Mouse (Mus musculus) forebrain, embryonic 16.5 days (tissue): Measurements from ENCODE around the gene Fam69b. TPM values are rescaled to one million over a fixed set of nuclear protein-coding genes. Genes with fewer than 3 reads are reported as not detected.

Experiments used
- ATAC-seq: fragments of 200-750 bp; cut with Nextera tagmentation; 2 replicates; pipeline ENCODE4 v1.8.0; 2017; ENCODE audit warnings: mild to moderate bottlenecking, moderate library complexity
- H3K27ac ChIP-seq: fragments of 300-500 bp; sonication (generic); 2 replicates; pipeline ENCODE4 v1.5.1; 2014; ENCODE audit warnings: low read length, control low read depth
- H3K27me3 ChIP-seq: fragments of 300-500 bp; sonication (generic); replicated peaks from 2 replicates; pipeline ENCODE4 v1.6.1; 2014; ENCODE audit warnings: low read length; ENCODE audit not compliant: control insufficient read depth, insufficient read depth
- H3K36me3 ChIP-seq: fragments of 300-500 bp; sonication (generic); 2 replicates; pipeline ENCODE4 v1.6.1; 2014; ENCODE audit not compliant: control insufficient read depth, insufficient read depth
- H3K4me1 ChIP-seq: fragments of 300-500 bp; sonication (generic); replicated peaks from 2 replicates; pipeline ENCODE4 v1.6.1; 2014; ENCODE audit warnings: low read length; ENCODE audit not compliant: control insufficient read depth, insufficient read depth
- H3K4me2 ChIP-seq: fragments of 300-500 bp; sonication (generic); 2 replicates; pipeline ENCODE4 v1.6.1; 2014; ENCODE audit warnings: mild to moderate bottlenecking, low read length, control low read depth
- H3K4me3 ChIP-seq: fragments of 300-500 bp; sonication (generic); replicated peaks from 2 replicates; pipeline ENCODE4 v1.5.1; 2014; ENCODE audit warnings: mild to moderate bottlenecking, low read length, control low read depth
- H3K9ac ChIP-seq: fragments of 300-500 bp; sonication (generic); replicated peaks from 2 replicates; pipeline ENCODE4 v1.6.1; 2014; ENCODE audit warnings: low read depth, low read length, control low read depth
- H3K9me3 ChIP-seq: fragments of 300-500 bp; sonication (generic); 2 replicates; pipeline ENCODE4 v1.6.1; 2016; ENCODE audit warnings: low read length; ENCODE audit not compliant: control insufficient read depth
- WGBS: fragments of 180-500 bp; shearing (Covaris S2); extraction: QIAGEN DNeasy Blood & Tissue Kit; methylation state at CpG from one replicate; pipeline ENCODE4 v1.1.7; 2014; 5-methylcytosine and 5-hydroxymethylcytosine counted together
- polyA plus RNA-seq: library from polyadenylated mRNA; unstranded; fragments of >200 nt; fragmentation: Nextera tagmentation; extraction: Ambion mirVana; gene quantifications from 2 replicates; pipeline ENCODE4 v1.2.1, GENCODE M21; 2015

The Fam69b gene
- polyA plus RNA-seq, 1 experiment from 2014 or later, result 125 TPM

- no peak overlapping the region for H3K27ac ChIP-seq
- no peak overlapping the region for H3K4me3 ChIP-seq
- 80% methylated on average over 5 of the region's 5 CpGs for WGBS
- no peak overlapping the region for H3K9ac ChIP-seq
- no peaks in the 10 kb centered on the region for H3K9me3 ChIP-seq
- no peaks in the 10 kb centered on the region for H3K36me3 ChIP-seq
- no peaks in the 10 kb centered on the region for H3K4me1 ChIP-seq
- ATAC-seq, result no peak
- H3K27me3 ChIP-seq, result no peaks in the 10 kb centered on the region
- no peak overlapping the region for H3K4me2 ChIP-seq
Measured at GRCm38 (mm10) chr2:26614903-26615302, 13.4 kb upstream of the Fam69b start.

- Histone ChIP-seq H3K27me3 (no peaks in the 10 kb centered on the region), H3K27ac (no peak overlapping the region), H3K4me1 (no peaks in the 10 kb centered on the region), H3K4me2 (no peak overlapping the region), H3K9ac (no peak overlapping the region), H3K36me3 (no peaks in the 10 kb centered on the region), H3K4me3 (no peak overlapping the region), H3K9me3 (no peaks in the 10 kb centered on the region)
- no peak for ATAC-seq
- WGBS, result 89% methylated on average over 4 of the region's 4 CpGs
Measured at GRCm38 (mm10) chr2:26615459-26616124, 12.7 kb upstream of the Fam69b start.

GRCm38 (mm10) chr2:26617331-26617730 is 10.9 kb upstream of the Fam69b start:
- Histone ChIP-seq H3K4me2 (no peak overlapping the region), H3K9me3 (no peaks in the 10 kb centered on the region), H3K4me1 (no peaks in the 10 kb centered on the region), H3K27me3 (no peaks in the 10 kb centered on the region), H3K36me3 (no peaks in the 10 kb centered on the region), H3K27ac (no peak overlapping the region), H3K9ac (no peak overlapping the region), H3K4me3 (no peak overlapping the region)
- no peak for ATAC-seq
- WGBS, result 78% methylated on average over 6 of the region's 6 CpGs

- Histone ChIP-seq H3K27me3 (no peaks in the 10 kb centered on the region), H3K4me2 (no peak overlapping the region), H3K27ac (no peak overlapping the region), H3K9me3 (no peaks in the 10 kb centered on the region), H3K4me3 (no peak overlapping the region), H3K36me3 (no peaks in the 10 kb centered on the region), H3K4me1 (no peaks in the 10 kb centered on the region), H3K9ac (no peak overlapping the region)
- 63% methylated on average over 7 of the region's 7 CpGs for WGBS
- ATAC-seq, result no peak
Measured at GRCm38 (mm10) chr2:26617928-26618327, 10.3 kb upstream of the Fam69b start.

GRCm38 (mm10) chr2:26621246-26621645 is 7.0 kb upstream of the Fam69b start:
- ATAC-seq, result no peak
- Histone ChIP-seq H3K4me1 (no peaks in the 10 kb centered on the region), H3K27me3 (no peaks in the 10 kb centered on the region), H3K9ac (no peak overlapping the region), H3K36me3 (no peaks in the 10 kb centered on the region), H3K27ac (no peak overlapping the region), H3K4me2 (no peak overlapping the region), H3K9me3 (no peaks in the 10 kb centered on the region), H3K4me3 (no peak overlapping the region)
- 31% methylated on average over 2 of the region's 2 CpGs for WGBS

GRCm38 (mm10) chr2:26622984-26623383 is 5.3 kb upstream of the Fam69b start:
- no peaks in the 10 kb centered on the region for H3K36me3 ChIP-seq
- no peak overlapping the region for H3K4me2 ChIP-seq
- no peaks in the 10 kb centered on the region for H3K9me3 ChIP-seq
- ATAC-seq, result no peak
- no peak overlapping the region for H3K27ac ChIP-seq
- WGBS, result 64% methylated on average over 5 of the region's 5 CpGs
- no peak overlapping the region for H3K4me3 ChIP-seq
- peaks cover 5% of the 10 kb centered on the region for H3K4me1 ChIP-seq
- H3K9ac ChIP-seq, result no peak overlapping the region
- no peaks in the 10 kb centered on the region for H3K27me3 ChIP-seq

- no peaks in the 10 kb centered on the region for H3K36me3 ChIP-seq
Measured at GRCm38 (mm10) chr2:26625419-26625818, 2.8 kb upstream of the Fam69b start.

GRCm38 (mm10) chr2:26626081-26626480 is 2.2 kb upstream of the Fam69b start:
- Histone ChIP-seq H3K9me3 (no peaks in the 10 kb centered on the region), H3K9ac (no peak overlapping the region), H3K27me3 (no peaks in the 10 kb centered on the region), H3K4me3 (no peak overlapping the region), H3K36me3 (no peaks in the 10 kb centered on the region), H3K4me1 (peaks cover 30% of the 10 kb centered on the region), H3K27ac (no peak overlapping the region), H3K4me2 (no peak overlapping the region)
- WGBS, result 75% methylated on average over 3 of the region's 3 CpGs
- ATAC-seq, result no peak

More at GRCm38 (mm10) chr2:26625419-26625818, 2.8 kb upstream of the Fam69b start:
- Histone ChIP-seq H3K27ac (no peak overlapping the region), H3K9me3 (no peaks in the 10 kb centered on the region), H3K9ac (no peak overlapping the region), H3K27me3 (no peaks in the 10 kb centered on the region), H3K4me2 (no peak overlapping the region), H3K4me3 (no peak overlapping the region), H3K4me1 (peaks cover 23% of the 10 kb centered on the region)
- ATAC-seq, result no peak
- 91% methylated on average over 3 of the region's 3 CpGs for WGBS

- Histone ChIP-seq H3K4me2 (peak overlapping the region; percentile 94), H3K9me3 (no peaks in the 10 kb centered on the region), H3K9ac (peak overlapping the region; percentile 97), H3K27ac (peak overlapping the region; percentile 76), H3K36me3 (no peaks in the 10 kb centered on the region), H3K27me3 (no peaks in the 10 kb centered on the region), H3K4me1 (peaks cover 41% of the 10 kb centered on the region), H3K4me3 (peak overlapping the region; percentile 77)
- peak; percentile 60 for ATAC-seq
- WGBS, result 13% methylated on average over 5 of the region's 5 CpGs
Measured at GRCm38 (mm10) chr2:26628792-26629437, 658 bp downstream of the Fam69b start.
